Mouse (Mus musculus) lung, postnatal 0 days (tissue): ENCODE data around the gene Kif26a.

Experiments
- CTCF ChIP-seq: IDR thresholded peaks from 2 replicates; pipeline ENCODE4 v1.5.1; 2016; ENCODE audit warnings: antibody characterized with exemption, mild to moderate bottlenecking
- EP300 ChIP-seq: IDR thresholded peaks from 2 replicates; pipeline ENCODE4 v1.6.1; 2016; ENCODE audit warnings: antibody characterized with exemption, mild to moderate bottlenecking, control low read depth

DNA sequence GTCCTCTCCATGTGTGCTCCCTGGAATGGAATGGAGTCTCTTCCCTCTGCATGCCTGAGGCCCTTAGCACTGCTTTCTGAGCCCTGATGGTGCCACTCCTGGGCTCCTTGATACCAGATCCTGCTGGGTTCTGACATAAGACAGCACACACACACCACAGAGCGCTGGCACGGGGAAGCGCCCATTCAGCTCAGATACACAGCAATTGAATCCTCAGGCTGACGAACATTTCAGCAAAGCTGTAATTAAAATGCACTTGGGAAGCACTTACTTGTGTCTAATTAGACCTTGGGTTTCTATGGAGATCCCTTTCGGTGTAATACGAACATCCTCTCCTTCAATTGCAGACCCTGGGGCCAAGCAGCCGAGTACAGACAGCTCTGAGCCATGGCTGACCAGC lies 71.0 kb downstream of the Kif26a start:
- no peak for TF ChIP-seq CTCF
- TF ChIP-seq EP300, result no peak
